Mouse (Mus musculus) stomach, embryonic 14.5 days (tissue): Measurements from ENCODE around the gene Tmem104. TPM values are rescaled to one million over a fixed set of nuclear protein-coding genes. Genes with fewer than 3 reads are reported as not detected.

Source experiments
- ATAC-seq: fragments of 200-750 bp; cut with Nextera tagmentation; 2 replicates; pipeline ENCODE4 v1.8.0; 2017; ENCODE audit warnings: low read depth, moderate TSS enrichment; ENCODE audit not compliant: insufficient number of reproducible peaks, insufficient read depth, low FRiP score
- H3K27ac ChIP-seq: fragments of 300-500 bp; sonication (generic); 2 replicates; pipeline ENCODE4 v1.5.1; 2014; ENCODE audit warnings: mild to moderate bottlenecking, low read length, moderate library complexity, mixed read lengths
- H3K27me3 ChIP-seq: fragments of 300-500 bp; sonication (generic); 2 replicates; pipeline ENCODE4 v1.6.1; 2014; ENCODE audit warnings: low read length, control low read depth, mixed read lengths; ENCODE audit not compliant: control insufficient read depth, insufficient read depth
- H3K36me3 ChIP-seq: fragments of 300-500 bp; sonication (generic); 2 replicates; pipeline ENCODE4 v1.6.1; 2014; ENCODE audit warnings: mild to moderate bottlenecking, control low read depth, low read length, moderate library complexity, mixed read lengths; ENCODE audit not compliant: control insufficient read depth, insufficient read depth
- H3K4me1 ChIP-seq: fragments of 300-500 bp; sonication (generic); 2 replicates; pipeline ENCODE4 v1.6.1; 2014; ENCODE audit warnings: low read length, control low read depth, mixed read lengths; ENCODE audit not compliant: control insufficient read depth, insufficient read depth
- H3K4me2 ChIP-seq: fragments of 300-500 bp; sonication (generic); replicated peaks from 2 replicates; pipeline ENCODE4 v1.6.1; 2014; ENCODE audit warnings: low read depth, low read length, control low read depth
- H3K4me3 ChIP-seq: fragments of 300-500 bp; sonication (generic); 2 replicates; pipeline ENCODE4 v1.5.1; 2014; ENCODE audit warnings: low read depth, low read length, control low read depth
- H3K9ac ChIP-seq: fragments of 300-500 bp; sonication (generic); replicated peaks from 2 replicates; pipeline ENCODE4 v1.6.1; 2014; ENCODE audit warnings: low read depth, mild to moderate bottlenecking, control low read depth, low read length, moderate library complexity, mixed read lengths
- H3K9me3 ChIP-seq: fragments of 300-500 bp; sonication (generic); 2 replicates; pipeline ENCODE4 v1.6.1; 2016; ENCODE audit warnings: low read depth, low read length, control low read depth; ENCODE audit not compliant: control insufficient read depth
- WGBS: fragments of 180-500 bp; shearing (Covaris S2); extraction: QIAGEN DNeasy Blood & Tissue Kit; methylation state at CpG from one replicate; pipeline ENCODE4 v1.1.7; 2014; 5-methylcytosine and 5-hydroxymethylcytosine counted together
- polyA plus RNA-seq: library from polyadenylated mRNA; unstranded; fragments of >200 nt; fragmentation: Nextera tagmentation; extraction: Ambion mirVana; gene quantifications from 2 replicates; pipeline ENCODE4 v1.2.1, GENCODE M21; 2014

Gene Tmem104
- polyA plus RNA-seq, 1 experiment from 2014 or later = 10.5 TPM

DNA sequence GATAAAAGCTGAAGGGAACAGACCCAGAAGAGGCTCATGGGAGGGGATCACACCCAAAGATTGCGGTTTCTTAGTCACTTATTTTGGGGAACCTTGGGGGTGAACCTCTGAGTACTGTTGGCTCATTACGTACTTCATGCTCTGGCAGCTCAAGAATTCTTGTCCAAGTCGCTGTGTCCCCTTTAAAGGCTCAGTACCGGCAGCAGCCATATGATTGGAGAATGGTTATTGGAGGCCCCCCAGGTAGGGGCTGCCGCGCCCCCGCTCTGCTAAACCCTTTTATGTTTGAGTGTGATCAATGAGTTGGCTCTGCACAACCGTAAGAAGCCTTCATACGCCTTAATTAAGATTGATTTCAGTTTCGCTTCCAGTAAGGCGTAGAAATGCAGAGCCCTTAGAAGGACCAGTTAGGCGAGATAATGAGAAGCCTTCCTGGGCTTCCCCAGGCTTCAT lies 11.7 kb downstream of the Tmem104 start:
- Histone ChIP-seq H3K27me3 (no peaks in the 10 kb centered on the region), H3K4me1 (no peaks in the 10 kb centered on the region), H3K4me3 (no peak overlapping the region), H3K9ac (no peak overlapping the region), H3K27ac (no peak overlapping the region), H3K9me3 (no peaks in the 10 kb centered on the region), H3K4me2 (no peak overlapping the region), H3K36me3 (no peaks in the 10 kb centered on the region)
- ATAC-seq = no peak
- 37% methylated on average over 12 of the region's 12 CpGs for WGBS

DNA sequence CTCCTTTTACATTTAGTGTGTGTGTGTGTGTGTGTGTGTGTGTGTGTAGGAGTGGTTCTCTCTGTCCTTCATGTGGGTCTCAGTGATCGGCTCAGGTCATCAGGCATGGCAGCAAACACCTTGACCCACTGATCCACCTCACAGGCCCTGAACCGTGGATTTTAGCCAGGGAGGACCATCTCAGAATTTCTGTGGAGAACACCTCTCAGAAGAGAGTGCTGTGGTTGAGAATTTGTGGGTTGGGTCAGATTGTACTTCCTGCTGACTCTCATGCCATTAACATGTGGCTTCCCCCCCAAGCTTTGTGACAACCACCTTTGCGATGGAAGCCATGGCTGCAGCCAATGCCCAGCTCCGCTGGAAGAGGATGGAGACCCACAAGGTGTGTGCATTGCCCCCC lies 13.2 kb downstream of the Tmem104 start:
- Histone ChIP-seq H3K9me3 (no peaks in the 10 kb centered on the region), H3K9ac (no peak overlapping the region), H3K27me3 (no peaks in the 10 kb centered on the region), H3K4me2 (no peak overlapping the region), H3K4me1 (no peaks in the 10 kb centered on the region), H3K36me3 (no peaks in the 10 kb centered on the region), H3K4me3 (no peak overlapping the region), H3K27ac (no peak overlapping the region)
- ATAC-seq = no peak
- 88% methylated on average over 4 of the region's 4 CpGs for WGBS

DNA sequence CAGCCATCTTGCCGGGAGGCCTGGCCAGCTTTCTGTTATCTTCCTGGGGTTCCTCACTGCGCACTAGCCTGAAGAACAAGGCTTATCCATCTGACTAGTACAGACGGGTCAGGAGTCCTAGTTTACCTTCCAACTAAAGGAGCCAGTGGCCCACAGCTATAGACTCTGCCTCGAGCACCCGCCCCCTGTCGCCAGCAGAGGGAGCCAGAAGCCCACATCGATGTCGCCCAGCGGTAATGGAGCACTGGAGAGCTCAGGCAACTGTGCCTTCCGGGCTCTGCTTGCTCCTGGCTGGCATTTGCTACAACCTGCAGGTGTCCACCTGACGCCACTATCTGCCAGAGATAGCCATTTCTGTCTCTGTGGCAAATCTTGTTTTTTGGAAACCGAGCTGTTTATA lies 15.0 kb downstream of the Tmem104 start:
- H3K9me3 ChIP-seq = no peaks in the 10 kb centered on the region
- peak; percentile 68; the same call in 1 of the 2 replicates for ATAC-seq
- H3K27ac ChIP-seq = no peak overlapping the region
- no peaks in the 10 kb centered on the region for H3K27me3 ChIP-seq
- no peak overlapping the region for H3K9ac ChIP-seq
- no peaks in the 10 kb centered on the region for H3K4me1 ChIP-seq
- 13% methylated on average over 12 of the region's 12 CpGs for WGBS
- no peak overlapping the region for H3K4me2 ChIP-seq
- no peaks in the 10 kb centered on the region for H3K36me3 ChIP-seq
- no peak overlapping the region for H3K4me3 ChIP-seq

DNA sequence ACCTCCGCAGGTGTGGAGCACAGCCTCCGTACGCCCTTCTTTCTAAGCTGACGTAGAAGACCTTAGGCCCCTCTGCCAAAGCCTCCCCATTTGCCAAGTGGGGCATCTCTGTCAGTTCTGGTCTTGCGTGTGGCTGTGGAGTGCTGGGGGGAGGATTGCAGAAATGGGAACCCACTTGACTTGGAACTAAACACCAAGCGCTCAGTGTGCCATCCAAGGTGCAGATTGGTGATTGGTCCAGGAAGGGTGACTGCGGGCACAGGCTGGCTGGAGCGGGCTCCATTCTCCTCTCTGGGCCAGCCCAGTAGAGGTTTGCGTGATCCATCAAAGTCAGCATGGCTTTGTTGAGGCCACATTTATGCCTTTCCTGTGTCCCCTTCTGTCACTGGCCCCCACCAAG lies 15.5 kb downstream of the Tmem104 start:
- H3K4me3 ChIP-seq = no peak overlapping the region
- H3K9me3 ChIP-seq = no peaks in the 10 kb centered on the region
- no peak overlapping the region for H3K9ac ChIP-seq
- WGBS = 89% methylated on average over 9 of the region's 9 CpGs
- no peaks in the 10 kb centered on the region for H3K4me1 ChIP-seq
- no peak overlapping the region for H3K27ac ChIP-seq
- H3K36me3 ChIP-seq = no peaks in the 10 kb centered on the region
- no peak overlapping the region for H3K4me2 ChIP-seq
- H3K27me3 ChIP-seq = no peaks in the 10 kb centered on the region
- ATAC-seq = no peak

DNA sequence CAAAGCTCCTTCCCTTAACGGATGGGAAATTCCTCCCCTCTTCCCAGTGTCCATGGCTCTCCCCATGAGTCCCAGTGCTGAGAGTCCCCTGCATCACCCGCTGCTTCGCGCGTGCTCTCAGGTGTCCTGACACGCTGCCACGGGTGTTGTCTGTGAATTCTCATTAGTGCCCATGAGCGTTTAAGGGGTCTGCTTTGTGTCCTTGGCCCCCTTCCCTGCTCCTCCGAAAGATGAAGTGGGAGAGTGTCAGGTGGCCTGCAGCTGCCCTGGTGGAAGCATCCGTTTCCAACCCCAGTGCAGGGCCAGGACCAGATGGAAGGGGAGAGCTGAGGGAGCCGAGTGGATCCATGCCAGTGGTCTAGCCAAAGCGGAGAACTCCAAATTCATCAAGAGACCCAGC lies 20.8 kb downstream of the Tmem104 start:
- 75% methylated on average over 12 of the region's 12 CpGs for WGBS
- H3K4me3 ChIP-seq = no peak overlapping the region
- no peaks in the 10 kb centered on the region; the same call in 1 of the 2 replicates for H3K36me3 ChIP-seq
- no peak for ATAC-seq
- H3K27me3 ChIP-seq = no peaks in the 10 kb centered on the region
- H3K9me3 ChIP-seq = no peaks in the 10 kb centered on the region
- no peak overlapping the region for H3K27ac ChIP-seq
- H3K4me1 ChIP-seq = 0 out of 2 replicates have a peak, but pooled peaks cover 3% of the 10 kb centered on the region
- H3K4me2 ChIP-seq = no peak overlapping the region
- no peak overlapping the region for H3K9ac ChIP-seq

DNA sequence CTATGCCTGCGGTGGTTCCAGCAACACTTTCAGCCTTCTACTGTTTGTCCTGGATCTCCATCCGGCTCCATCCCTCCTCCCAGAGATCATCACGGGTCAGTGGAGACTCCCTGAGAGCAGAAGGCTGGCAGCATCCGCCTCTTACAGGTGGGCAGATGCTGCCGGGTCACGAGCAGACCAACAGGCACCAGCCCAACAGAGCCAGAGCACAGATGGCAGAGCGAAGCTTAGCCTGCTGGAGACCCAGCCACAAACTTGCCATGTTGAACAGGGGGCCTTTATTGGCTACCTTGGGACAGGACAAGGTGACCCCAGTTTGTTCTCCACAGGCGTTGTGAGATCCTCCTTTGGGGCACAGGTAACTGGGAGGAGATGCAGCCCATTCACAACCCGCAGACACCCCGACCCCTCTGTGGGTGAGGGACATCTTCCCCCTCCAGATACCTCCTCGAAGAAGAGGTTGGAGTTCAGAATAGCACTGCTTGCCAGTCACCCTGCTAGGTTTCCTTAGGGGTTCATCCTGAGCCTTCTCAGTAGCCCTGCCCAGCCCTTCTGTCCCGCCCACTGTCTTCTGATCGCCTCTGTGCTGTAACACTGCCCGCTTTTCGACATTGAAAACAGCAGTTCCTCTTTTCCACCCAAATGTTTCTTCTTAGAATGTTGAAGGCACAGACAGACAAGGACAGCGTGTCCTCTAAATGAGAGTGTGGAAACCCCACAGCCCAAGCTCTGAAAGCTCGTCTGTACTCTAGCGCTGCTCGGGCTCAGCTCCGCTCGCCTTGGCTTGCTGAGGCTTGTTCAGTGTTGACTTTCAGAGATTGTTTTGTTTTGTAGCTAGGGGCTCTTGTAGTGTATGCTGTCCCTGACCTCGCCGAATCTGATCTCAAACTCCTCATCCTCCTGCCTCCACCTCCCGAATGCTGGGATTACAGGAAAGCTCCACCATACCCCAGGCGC lies 21.8 kb downstream of the Tmem104 start:
- H3K27me3 ChIP-seq = no peaks in the 10 kb centered on the region
- 0 out of 2 replicates have a peak, but pooled peaks cover 3% of the 10 kb centered on the region for H3K4me1 ChIP-seq
- H3K27ac ChIP-seq = no peak overlapping the region
- ATAC-seq = no peak
- H3K4me2 ChIP-seq = no peak overlapping the region
- H3K4me3 ChIP-seq = no peak overlapping the region
- H3K9ac ChIP-seq = no peak overlapping the region
- H3K36me3 ChIP-seq = no peaks in the 10 kb centered on the region; the same call in 1 of the 2 replicates
- H3K9me3 ChIP-seq = no peaks in the 10 kb centered on the region
- WGBS = 76% methylated on average over 25 of the region's 25 CpGs

DNA sequence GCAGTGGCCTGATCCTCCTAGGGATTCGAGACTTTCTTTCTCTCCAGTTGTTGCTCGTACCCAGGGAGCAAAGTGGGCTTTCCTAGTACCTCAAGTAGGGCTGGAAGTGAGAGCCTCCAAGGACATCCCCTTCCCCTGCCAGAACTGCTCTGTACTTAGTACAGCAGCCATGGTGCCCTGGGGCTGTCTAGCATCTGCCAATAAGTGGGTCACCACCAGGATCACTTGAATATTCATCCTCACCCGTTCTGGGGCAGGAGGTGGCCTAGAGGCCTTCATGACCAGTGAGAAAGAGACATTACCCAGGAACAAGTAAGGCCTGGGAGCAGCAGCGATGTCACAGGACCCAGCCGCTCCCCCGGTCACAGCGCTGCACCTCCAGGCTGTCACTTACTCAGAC lies 22.7 kb downstream of the Tmem104 start:
- H3K4me3 ChIP-seq = no peak overlapping the region
- no peaks in the 10 kb centered on the region; the same call in 1 of the 2 replicates for H3K36me3 ChIP-seq
- H3K27ac ChIP-seq = no peak overlapping the region
- 0 out of 2 replicates have a peak, but pooled peaks cover 3% of the 10 kb centered on the region for H3K4me1 ChIP-seq
- no peak overlapping the region for H3K4me2 ChIP-seq
- no peak for ATAC-seq
- no peak overlapping the region for H3K9ac ChIP-seq
- H3K27me3 ChIP-seq = no peaks in the 10 kb centered on the region
- no peaks in the 10 kb centered on the region for H3K9me3 ChIP-seq
- WGBS = 78% methylated on average over 7 of the region's 7 CpGs

DNA sequence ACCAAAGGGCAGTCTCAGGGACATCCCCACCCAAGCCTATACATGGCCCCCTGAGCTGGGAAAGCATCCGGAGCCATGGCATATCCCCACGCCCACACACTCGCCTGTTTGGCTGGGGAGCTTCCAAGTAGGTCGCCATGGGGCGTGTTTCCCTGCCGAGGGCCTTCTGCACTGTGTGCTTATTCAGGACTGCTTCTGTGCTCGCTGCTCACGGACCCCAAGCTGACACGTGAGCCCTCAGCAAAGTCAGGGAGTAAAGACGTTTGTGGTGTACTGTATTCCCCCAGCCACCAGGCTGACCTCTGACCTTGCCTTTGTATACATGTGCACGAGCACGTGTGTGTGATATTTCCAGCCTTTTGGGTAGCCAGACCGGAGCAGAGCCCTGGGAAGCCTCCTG lies 24.8 kb downstream of the Tmem104 start:
- no peak for ATAC-seq
- Histone ChIP-seq H3K27ac (no peak overlapping the region), H3K9me3 (no peaks in the 10 kb centered on the region), H3K9ac (no peak overlapping the region), H3K27me3 (no peaks in the 10 kb centered on the region), H3K4me1 (0 out of 2 replicates have a peak, but pooled peaks cover 3% of the 10 kb centered on the region), H3K4me2 (no peak overlapping the region), H3K4me3 (no peak overlapping the region), H3K36me3 (no peaks in the 10 kb centered on the region; the same call in 1 of the 2 replicates)
- 31% methylated on average over 13 of the region's 13 CpGs for WGBS
